Mouse (Mus musculus) intestine, postnatal 0 days (tissue): ENCODE measurements around the gene Foxj3. TPM values are rescaled to one million over a fixed set of nuclear protein-coding genes. Genes with fewer than 3 reads are reported as not detected.

Experiments used
- ATAC-seq: fragments of 200-750 bp; cut with Nextera tagmentation; 2 replicates; pipeline ENCODE4 v1.8.0; 2017; ENCODE audit warnings: mild to moderate bottlenecking, moderate TSS enrichment, moderate library complexity
- H3K27ac ChIP-seq: fragments of 300-500 bp; sonication (generic); 2 replicates; pipeline ENCODE4 v1.5.1; 2014; ENCODE audit warnings: mild to moderate bottlenecking, low read depth, low read length, moderate library complexity
- H3K27me3 ChIP-seq: fragments of 300-500 bp; sonication (generic); replicated peaks from 2 replicates; pipeline ENCODE4 v1.6.1; 2014; ENCODE audit warnings: low read length, mixed read lengths; ENCODE audit not compliant: control insufficient read depth, insufficient read depth
- H3K36me3 ChIP-seq: fragments of 300-500 bp; sonication (generic); 2 replicates; pipeline ENCODE4 v1.6.1; 2014; ENCODE audit warnings: mild to moderate bottlenecking, moderate library complexity; ENCODE audit not compliant: control insufficient read depth, insufficient read depth
- H3K4me1 ChIP-seq: fragments of 300-500 bp; sonication (generic); replicated peaks from 2 replicates; pipeline ENCODE4 v1.6.1; 2014; ENCODE audit warnings: antibody characterized with exemption, low read length, mixed read lengths; ENCODE audit not compliant: control insufficient read depth, insufficient read depth
- H3K4me2 ChIP-seq: fragments of 300-500 bp; sonication (generic); replicated peaks from 2 replicates; pipeline ENCODE4 v1.6.1; 2014; ENCODE audit warnings: low read depth, mild to moderate bottlenecking, moderate library complexity
- H3K4me3 ChIP-seq: fragments of 300-500 bp; sonication (generic); 2 replicates; pipeline ENCODE4 v1.5.1; 2014; ENCODE audit warnings: low read depth, low read length
- H3K9ac ChIP-seq: fragments of 300-500 bp; sonication (generic); 2 replicates; pipeline ENCODE4 v1.6.1; 2014; ENCODE audit warnings: mild to moderate bottlenecking, low read depth, low read length
- H3K9me3 ChIP-seq: fragments of 300-500 bp; sonication (generic); 2 replicates; pipeline ENCODE4 v1.6.1; 2016; ENCODE audit warnings: mixed run types; ENCODE audit not compliant: control insufficient read depth
- CTCF ChIP-seq: sonication (generic); IDR thresholded peaks from 2 replicates; pipeline ENCODE4 v1.5.1; 2016; ENCODE audit warnings: low read depth, mild to moderate bottlenecking, control low read depth, antibody characterized with exemption, moderate library complexity
- WGBS: fragments of 180-500 bp; shearing (Covaris S2); extraction: QIAGEN DNeasy Blood & Tissue Kit; methylation state at CpG from one replicate; pipeline ENCODE4 v1.1.7; 2014; 5-methylcytosine and 5-hydroxymethylcytosine counted together
- polyA plus RNA-seq: library from polyadenylated mRNA; unstranded; fragments of >200 nt; fragmentation: Nextera tagmentation; extraction: Ambion mirVana; gene quantifications from 2 replicates; pipeline ENCODE4 v1.2.1, GENCODE M21; 2015

The Foxj3 gene
- polyA plus RNA-seq, 1 experiment from 2014 or later = 11.8 TPM

- Histone ChIP-seq H3K27me3 (no peaks in the 10 kb centered on the region), H3K36me3 (peaks cover 7% of the 10 kb centered on the region), H3K9me3 (no peaks in the 10 kb centered on the region), H3K4me2 (no peak overlapping the region), H3K4me1 (no peaks in the 10 kb centered on the region; the same call in 1 of the 2 replicates), H3K9ac (no peak overlapping the region), H3K27ac (peak overlapping the region; percentile 89), H3K4me3 (no peak overlapping the region)
- no peak for TF ChIP-seq CTCF
- no peak for ATAC-seq
- WGBS = 70% methylated on average over 7 of the region's 7 CpGs
Measured at GRCm38 (mm10) chr4:119632721-119633120, 95.9 kb downstream of the Foxj3 start.

DNA sequence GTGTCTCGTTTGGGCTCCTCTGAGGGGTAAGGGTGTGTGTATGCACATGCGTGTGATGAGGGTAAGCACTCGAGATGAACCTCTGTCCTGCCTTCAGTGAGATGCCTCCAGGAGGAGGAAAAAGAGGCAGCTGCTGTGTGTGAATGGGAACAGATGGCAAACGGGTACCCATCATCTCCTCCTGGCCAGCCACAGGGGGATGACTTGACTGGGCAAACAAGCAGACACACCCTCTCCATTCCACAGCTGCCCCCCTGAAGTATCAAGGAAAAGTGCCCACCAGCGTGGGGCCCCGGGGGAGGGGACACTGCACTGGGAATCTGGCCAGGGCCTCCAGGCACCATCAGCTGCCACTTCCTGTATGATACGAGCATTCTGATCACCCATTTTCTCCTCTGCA, 96.5 kb downstream of the Foxj3 start:
- no peak overlapping the region for H3K4me2 ChIP-seq
- no peaks in the 10 kb centered on the region; the same call in 1 of the 2 replicates for H3K4me1 ChIP-seq
- H3K9me3 ChIP-seq = no peaks in the 10 kb centered on the region
- no peak for ATAC-seq
- H3K4me3 ChIP-seq = no peak overlapping the region
- peaks cover 7% of the 10 kb centered on the region for H3K36me3 ChIP-seq
- H3K27me3 ChIP-seq = no peaks in the 10 kb centered on the region
- TF ChIP-seq CTCF = no peak
- no peak overlapping the region; the same call in 1 of the 2 replicates for H3K27ac ChIP-seq
- no peak overlapping the region for H3K9ac ChIP-seq
- WGBS = 60% methylated on average over 7 of the region's 7 CpGs

GRCm38 (mm10) chr4:119633948-119634347, 97.1 kb downstream of the Foxj3 start:
- 60% methylated on average over 3 of the region's 3 CpGs for WGBS
- H3K27me3 ChIP-seq = no peaks in the 10 kb centered on the region
- peaks cover 5% of the 10 kb centered on the region; the same call in 1 of the 2 replicates for H3K4me1 ChIP-seq
- H3K9me3 ChIP-seq = no peaks in the 10 kb centered on the region
- TF ChIP-seq CTCF = no peak
- H3K36me3 ChIP-seq = peaks cover 7% of the 10 kb centered on the region
- H3K4me2 ChIP-seq = no peak overlapping the region
- H3K27ac ChIP-seq = no peak overlapping the region; the same call in 1 of the 2 replicates
- H3K4me3 ChIP-seq = no peak overlapping the region
- H3K9ac ChIP-seq = no peak overlapping the region
- no peak for ATAC-seq

DNA sequence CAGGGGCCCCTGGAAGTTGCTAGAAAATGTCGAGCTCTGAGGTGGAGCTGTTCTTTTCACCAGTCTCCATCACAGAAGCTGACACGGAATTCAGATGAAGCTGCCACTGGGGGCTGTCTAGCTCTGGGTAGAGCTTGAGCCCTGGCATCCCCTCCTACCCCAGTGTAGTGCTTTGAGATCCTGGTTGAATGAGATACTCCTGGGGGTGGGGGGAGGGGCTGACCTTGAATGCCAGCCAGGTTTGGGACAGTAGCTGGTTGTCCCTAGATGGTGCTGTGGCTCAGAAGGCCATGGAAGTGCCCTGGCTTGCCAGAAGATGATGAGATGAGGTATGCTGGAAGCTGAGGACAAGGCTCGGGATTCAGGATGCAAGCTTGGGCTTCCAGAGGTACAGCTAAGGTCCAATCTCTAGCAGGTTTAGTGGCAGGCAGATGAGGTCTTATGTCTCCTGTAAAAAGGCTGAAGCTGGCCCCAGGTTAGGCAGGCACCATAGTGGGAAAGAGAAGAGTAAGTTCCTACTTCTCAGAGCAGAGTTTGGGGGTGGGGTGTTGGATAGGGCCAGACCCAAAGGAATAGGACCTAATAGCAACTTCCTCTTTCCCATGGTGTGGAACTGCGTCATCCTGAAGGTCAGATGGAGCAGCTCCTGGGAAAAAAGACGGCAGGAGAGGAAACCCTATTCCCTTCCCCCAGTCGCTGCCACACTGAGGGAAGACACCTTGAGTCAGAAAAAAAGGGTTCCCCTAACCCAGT, 98.3 kb downstream of the Foxj3 start:
- TF ChIP-seq CTCF = 0 out of 2 replicates have a peak, but pooled peaks have one; percentile 22
- Histone ChIP-seq H3K9me3 (no peaks in the 10 kb centered on the region), H3K27me3 (no peaks in the 10 kb centered on the region), H3K4me2 (no peak overlapping the region), H3K4me1 (peaks cover 5% of the 10 kb centered on the region; the same call in 1 of the 2 replicates), H3K9ac (no peak overlapping the region), H3K4me3 (no peak overlapping the region), H3K27ac (no peak overlapping the region), H3K36me3 (no peaks in the 10 kb centered on the region)
- WGBS = 61% methylated on average over 6 of the region's 6 CpGs
- no peak for ATAC-seq

GRCm38 (mm10) chr4:119635686-119636085, 98.9 kb downstream of the Foxj3 start:
- H3K9me3 ChIP-seq = no peaks in the 10 kb centered on the region
- ATAC-seq = no peak
- WGBS = 62% methylated on average over 8 of the region's 8 CpGs

GRCm38 (mm10) chr4:119636731-119637130, 99.9 kb downstream of the Foxj3 start:
- no peaks in the 10 kb centered on the region for H3K9me3 ChIP-seq
- H3K36me3 ChIP-seq = no peaks in the 10 kb centered on the region
- H3K4me3 ChIP-seq = no peak overlapping the region
- no peak overlapping the region for H3K9ac ChIP-seq
- H3K4me2 ChIP-seq = no peak overlapping the region
- no peak for ATAC-seq
- 72% methylated on average over 7 of the region's 7 CpGs for WGBS
- H3K4me1 ChIP-seq = peaks cover 5% of the 10 kb centered on the region; the same call in 1 of the 2 replicates
- peak overlapping the region; percentile 68 for H3K27ac ChIP-seq
- H3K27me3 ChIP-seq = no peaks in the 10 kb centered on the region
- TF ChIP-seq CTCF = no peak

More at GRCm38 (mm10) chr4:119635686-119636085, 98.9 kb downstream of the Foxj3 start:
- Histone ChIP-seq H3K27me3 (no peaks in the 10 kb centered on the region), H3K36me3 (no peaks in the 10 kb centered on the region), H3K9ac (no peak overlapping the region), H3K4me1 (peaks cover 5% of the 10 kb centered on the region; the same call in 1 of the 2 replicates), H3K27ac (no peak overlapping the region), H3K4me3 (no peak overlapping the region), H3K4me2 (no peak overlapping the region)
- TF ChIP-seq CTCF = no peak
